In the genomic region with DNA sequence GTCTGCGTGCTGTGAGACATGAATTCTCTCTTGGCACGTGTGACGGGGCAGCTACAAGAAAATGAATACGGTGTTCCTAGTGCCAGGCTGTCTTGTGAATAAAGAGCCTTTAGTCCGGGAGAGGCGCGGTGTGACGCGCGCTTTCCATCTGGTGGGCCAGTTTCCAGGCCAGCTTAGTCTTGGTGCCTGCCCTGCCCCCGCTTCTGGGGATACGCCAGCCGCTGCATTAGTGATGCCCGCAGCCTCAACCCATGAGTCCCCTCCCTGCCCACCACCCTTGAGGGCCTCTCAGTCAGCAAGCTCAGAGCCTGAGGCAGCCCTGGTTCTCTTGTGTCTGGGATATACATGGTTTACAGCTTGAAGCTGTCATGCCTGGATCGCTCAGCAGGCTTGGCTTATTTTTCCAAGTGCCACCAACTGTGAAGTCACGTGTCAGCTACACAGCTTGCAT, we compare ENCODE assay signal across 9 mouse cellular contexts. TPM values are rescaled to one million over a fixed set of nuclear protein-coding genes. Genes with fewer than 3 reads are reported as not detected.
DNase-seq lines count a peak whose midpoint lies in the region; ATAC-seq and TF ChIP-seq lines count a peak whose summit lies in the region.
"Had no signal": no experiment of that assay in that cellular context is flagged by ENCODE, and none has a peak within 500 bp of the region (broad histone marks: within the 10 kb centered on the region; RNA-seq: fewer than 3 reads in every experiment).

No protein-coding gene starts in this region.

- H3K4me1 ChIP-seq in spleen, adult 2 months (ENCODE audit: control insufficient read depth, insufficient read depth, insufficient read length), result peaks cover 11% of the 10 kb centered on the region; the same call in 1 of the 2 replicates
- H3K4me1 ChIP-seq in forebrain, embryonic 11.5 days (replicated peaks; ENCODE audit: control insufficient read depth, insufficient read depth, low read length), result peaks cover 8% of the 10 kb centered on the region; the same call in 1 of the 2 replicates
- peaks cover 20% of the 10 kb centered on the region for H3K4me1 ChIP-seq in heart, embryonic 13.5 days
- H3K4me1 ChIP-seq in kidney, embryonic 16.5 days (ENCODE audit: insufficient read depth, low read length), result peaks cover 21% of the 10 kb centered on the region
- peaks cover 22% of the 10 kb centered on the region for H3K4me1 ChIP-seq in limb, embryonic 13.5 days
- H3K4me1 ChIP-seq in midbrain, embryonic 15.5 days, result peaks cover 20% of the 10 kb centered on the region

- no peaks in the 10 kb centered on the region for H3K36me3 ChIP-seq in spleen, adult 2 months (ENCODE audit: control insufficient read depth, insufficient read depth, low read length)
- H3K36me3 ChIP-seq in forebrain, embryonic 11.5 days (ENCODE audit: control insufficient read depth, insufficient read depth, low read length), result no peaks in the 10 kb centered on the region
- H3K36me3 ChIP-seq in heart, embryonic 13.5 days, result no peaks in the 10 kb centered on the region
- no peaks in the 10 kb centered on the region for H3K36me3 ChIP-seq in kidney, embryonic 16.5 days (ENCODE audit: insufficient read depth, low read length)
- H3K36me3 ChIP-seq in limb, embryonic 13.5 days, result no peaks in the 10 kb centered on the region
- no peaks in the 10 kb centered on the region for H3K36me3 ChIP-seq in midbrain, embryonic 15.5 days (replicated peaks)

- peak overlapping the region; percentile 30 for H3K9ac ChIP-seq in forebrain, embryonic 11.5 days (ENCODE audit: low read length)
- peak overlapping the region; percentile 71 for H3K9ac ChIP-seq in heart, embryonic 13.5 days
- H3K9ac ChIP-seq in kidney, embryonic 16.5 days (replicated peaks; ENCODE audit: low read length), result peak overlapping the region; percentile 42
- H3K9ac ChIP-seq in limb, embryonic 13.5 days, result peak overlapping the region; percentile 43; the same call in 1 of the 2 replicates
- peak overlapping the region; percentile 40 for H3K9ac ChIP-seq in midbrain, embryonic 15.5 days

- no peak for TF ChIP-seq CTCF in spleen, adult 2 months (IDR thresholded peaks at IDR 0.05; ENCODE audit: extremely low read depth, insufficient read depth, insufficient read length, insufficient replicate concordance)

- peak overlapping the region; percentile 28; the same call in 1 of the 2 replicates for H3K27ac ChIP-seq in spleen, adult 2 months (ENCODE audit: insufficient read depth, low read length)
- 0 out of 2 replicates have a peak overlapping the region, but pooled peaks have one; percentile 1 for H3K27ac ChIP-seq in forebrain, embryonic 11.5 days (ENCODE audit: low read depth, low read length)
- H3K27ac ChIP-seq in heart, embryonic 13.5 days (replicated peaks), result peak overlapping the region; percentile 80
- peak overlapping the region; percentile 59 for H3K27ac ChIP-seq in kidney, embryonic 16.5 days (ENCODE audit: low read length)
- H3K27ac ChIP-seq in limb, embryonic 13.5 days, result peak overlapping the region; percentile 93
- peak overlapping the region; percentile 90 for H3K27ac ChIP-seq in midbrain, embryonic 15.5 days
- H3K27ac ChIP-seq: macrophage had no signal

- peaks cover 7% of the 10 kb centered on the region; the same call in 1 of the 2 replicates for H3K9me3 ChIP-seq in forebrain, embryonic 11.5 days (ENCODE audit: control insufficient read depth, low read length)
- peaks cover 9% of the 10 kb centered on the region for H3K9me3 ChIP-seq in heart, embryonic 13.5 days
- peaks cover 7% of the 10 kb centered on the region for H3K9me3 ChIP-seq in kidney, embryonic 16.5 days (ENCODE audit: low read length)
- peaks cover 7% of the 10 kb centered on the region; the same call in 1 of the 2 replicates for H3K9me3 ChIP-seq in limb, embryonic 13.5 days
- H3K9me3 ChIP-seq in midbrain, embryonic 15.5 days, result no peaks in the 10 kb centered on the region

- TF ChIP-seq POLR2A in spleen, adult 2 months (IDR thresholded peaks at IDR 0.05; ENCODE audit: low read depth, low read length), result no peak

- peak overlapping the region; percentile 32 for H3K4me2 ChIP-seq in forebrain, embryonic 11.5 days (ENCODE audit: low read depth, low read length, severe bottlenecking)
- H3K4me2 ChIP-seq in heart, embryonic 13.5 days, result peak overlapping the region; percentile 75
- peak overlapping the region; percentile 51 for H3K4me2 ChIP-seq in kidney, embryonic 16.5 days (replicated peaks; ENCODE audit: low read depth, low read length)
- H3K4me2 ChIP-seq in limb, embryonic 13.5 days (replicated peaks), result peak overlapping the region; percentile 64
- peak overlapping the region; percentile 53 for H3K4me2 ChIP-seq in midbrain, embryonic 15.5 days

- peak overlapping the region; percentile 30; the same call in 1 of the 2 replicates for H3K4me3 ChIP-seq in spleen, adult 2 months (ENCODE audit: extremely low read depth, insufficient read depth, insufficient read length)
- H3K4me3 ChIP-seq in forebrain, embryonic 11.5 days (ENCODE audit: low read depth, low read length), result peak overlapping the region; percentile 7; the same call in 1 of the 2 replicates
- H3K4me3 ChIP-seq in heart, embryonic 13.5 days, result peak overlapping the region; percentile 41
- H3K4me3 ChIP-seq in kidney, embryonic 16.5 days (ENCODE audit: low read length), result peak overlapping the region; percentile 16
- peak overlapping the region; percentile 28 for H3K4me3 ChIP-seq in limb, embryonic 13.5 days
- H3K4me3 ChIP-seq in midbrain, embryonic 15.5 days, result peak overlapping the region; percentile 27

- no peaks in the 10 kb centered on the region for H3K27me3 ChIP-seq in spleen, adult 2 months (ENCODE audit: control insufficient read depth, insufficient read depth, low read length)
- H3K27me3 ChIP-seq in forebrain, embryonic 11.5 days (ENCODE audit: control insufficient read depth, insufficient read depth, low read length), result no peaks in the 10 kb centered on the region
- no peaks in the 10 kb centered on the region for H3K27me3 ChIP-seq in heart, embryonic 13.5 days (replicated peaks)
- H3K27me3 ChIP-seq in kidney, embryonic 16.5 days (ENCODE audit: insufficient read depth, low read length), result no peaks in the 10 kb centered on the region
- no peaks in the 10 kb centered on the region for H3K27me3 ChIP-seq in limb, embryonic 13.5 days
- no peaks in the 10 kb centered on the region; the same call in 1 of the 2 replicates for H3K27me3 ChIP-seq in midbrain, embryonic 15.5 days (replicated peaks)

- peak; percentile 74 for ATAC-seq in forebrain, embryonic 11.5 days (replicated peaks; ENCODE audit: low FRiP score)
- ATAC-seq in heart, embryonic 13.5 days (ENCODE audit: extremely low read depth, insufficient number of reproducible peaks, low FRiP score, low TSS enrichment), result peak; percentile 51; the same call in 1 of the 2 replicates
- peak; percentile 89 for ATAC-seq in kidney, embryonic 16.5 days (ENCODE audit: low FRiP score, low TSS enrichment)
- ATAC-seq in limb, embryonic 13.5 days (ENCODE audit: low FRiP score, low read depth), result peak; percentile 89
- peak; percentile 90 for ATAC-seq in midbrain, embryonic 15.5 days (replicated peaks)

- DNase-seq in spleen, adult 2 months (ENCODE audit: low read depth in 1 of 2, low spot score in 2 of 2), result no peak
- DNase-seq in spleen, postnatal 4 days (ENCODE audit: low spot score in 2 of 2), result no peak
- DNase-seq in forebrain, embryonic 11.5 days (ENCODE audit: low spot score), result peak; percentile 81
- peak; percentile 22 for DNase-seq in testis, postnatal 14 days (ENCODE audit: low spot score)

- 59% methylated on average over 16 of the region's 16 CpGs for WGBS in spleen, adult 2 months
- WGBS in forebrain, embryonic 11.5 days, result 2% methylated on average over 16 of the region's 16 CpGs
- 4% methylated on average over 16 of the region's 16 CpGs for WGBS in heart, embryonic 13.5 days
- 4% methylated on average over 16 of the region's 16 CpGs for WGBS in kidney, embryonic 16.5 days
- 2% methylated on average over 16 of the region's 16 CpGs for WGBS in limb, embryonic 13.5 days
- WGBS in midbrain, embryonic 15.5 days, result 1% methylated on average over 16 of the region's 16 CpGs

RNA-seq across cellular contexts. Expression of a gene that starts 48.5 kb away (rescaled TPM):
- polyA plus RNA-seq in spleen, adult 2 months (2012; rRNA removed), result 40.1 and 49.7 TPM in 2 replicates
- polyA plus RNA-seq in forebrain, embryonic 11.5 days (2014; fragmentation: Nextera tagmentation; extraction: Ambion mirVana), result 20.4 and 22.5 TPM in 2 replicates
- 17.2 and 17.8 TPM in 2 replicates for polyA plus RNA-seq in heart, embryonic 13.5 days (2015; fragmentation: Nextera tagmentation; extraction: Ambion mirVana)
- polyA plus RNA-seq in kidney, embryonic 16.5 days (2015; fragmentation: Nextera tagmentation; extraction: Ambion mirVana), result 23.2 and 24.8 TPM in 2 replicates
- 21.4 and 22.0 TPM in 2 replicates for polyA plus RNA-seq in limb, embryonic 13.5 days (2015; fragmentation: Nextera tagmentation; extraction: Ambion mirVana)
- polyA plus RNA-seq in midbrain, embryonic 15.5 days (2015; fragmentation: Nextera tagmentation; extraction: Ambion mirVana), result 10.7 and 11.0 TPM in 2 replicates

Comparison
In these comparisons a context has a peak if more than half of its experiments do, and no peak if none do; other contexts are left out.
1. DNase-seq: peak in forebrain, embryonic 11.5 days (single experiment) and testis, postnatal 14 days (single experiment); none in spleen, adult 2 months (0 of 2) and spleen, postnatal 4 days (0 of 2).
2. H3K27ac ChIP-seq: peak in every context shown above with its lines; median percentile 93 in limb, embryonic 13.5 days; 90 in midbrain, embryonic 15.5 days; 80 in heart, embryonic 13.5 days; 59 in kidney, embryonic 16.5 days; 28 in spleen, adult 2 months; 1 in forebrain, embryonic 11.5 days.
3. Peak in every context shown above with its lines, with median percentiles within 50 percentile points of each other: H3K4me3 ChIP-seq, ATAC-seq, H3K4me2 ChIP-seq and H3K9ac ChIP-seq.